Mouse (Mus musculus): Measurements from ENCODE around the gene Phf23.
"Not testable (repeated sequence)": the region's sequence is repeated elsewhere in the genome, so short reads cannot be mapped to it uniquely, and the experiment has no call there.

- TF ChIP-seq CTCF (conservative IDR thresholded peaks at IDR 0.05; ENCODE audit: low read length); POU5F1 (IDR thresholded peaks at IDR 0.05; ENCODE audit: borderline replicate concordance, low read length): not testable (repeated sequence)
Measured at GRCm38 (mm10) chr11:70016177-70016576, 20.6 kb downstream of the Phf23 start.

Measured in E14TG2a.4 (cell line).